Mouse (Mus musculus) layer of hippocampus, adult 2 months (tissue): Measurements from ENCODE around the gene Ifitm2. TPM values are rescaled to one million over a fixed set of nuclear protein-coding genes. Genes with fewer than 3 reads are reported as not detected.

ENCODE experiments used
- DNase-seq, 2 experiments: peaks; one replicate each; pipeline ENCODE4 v3.0.0; 2022; ENCODE audit warnings: low spot score in 2 of 2
- H3K27ac ChIP-seq: fragments of 200-600 bp; 2 replicates; pipeline ENCODE4 v1.8.1; 2022
- H3K4me3 ChIP-seq: fragments of 200-600 bp; 2 replicates; pipeline ENCODE4 v1.8.1; 2022; ENCODE audit warnings: mild to moderate bottlenecking
- CTCF ChIP-seq: fragments of 200-600 bp; conservative IDR thresholded peaks from 2 replicates; pipeline ENCODE4 v1.8.1; 2022; ENCODE audit warnings: antibody characterized with exemption, mild to moderate bottlenecking, moderate library complexity
- long read RNA-seq, 2 experiments: library from polyadenylated mRNA; stranded (forward); transcript quantifications; one replicate each; pipeline ENCODE4 v2.0.0; 2021; ENCODE audit warnings: borderline mapping rate in 2 of 2
- total RNA-seq, 2 experiments: library from RNA; stranded (reverse); gene quantifications; 2 replicates each; pipeline ENCODE4 v1.2.3; 2021

The Ifitm2 gene
- total RNA-seq = 10 to 100 TPM; 13.0 to 16.3 TPM
- long read RNA-seq, experiment 1, transcript Ifitm2-201 (2 exons, 655 nt) = major isoform, 8 of 9 reads
- long read RNA-seq, experiment 1, partial matches to known transcripts = 1 of 9 reads
- long read RNA-seq, experiment 1, other reads (novel, unspliced or antisense) = 0 of 9 reads
- long read RNA-seq, experiment 2, transcript Ifitm2-201 (2 exons, 655 nt) = major isoform, 16 of 17 reads
- long read RNA-seq, experiment 2, partial matches to known transcripts = 0 of 17 reads
- long read RNA-seq, experiment 2, other reads (novel, unspliced or antisense) = 1 of 17 reads

- H3K4me3 ChIP-seq = peak within 1 kb of the TSS; percentile 35
- no peak for TF ChIP-seq CTCF
- DNase-seq = peak in 1 of 2 experiments; percentile 23
- peak within 1 kb of the TSS; percentile 65 for H3K27ac ChIP-seq
These were observed at the start of gene Ifitm2, which contains the start of gene Gm45717 for GRCm38 (mm10) chr7:140955758-140956555. Gene Ifitm2, minus strand, starts transcription at chr7:140955987. Gene Gm45717, minus strand, starts transcription at chr7:140955937.

- H3K4me3 ChIP-seq = no peak overlapping the region
- no peak for TF ChIP-seq CTCF
- DNase-seq = no peak
- H3K27ac ChIP-seq = no peak overlapping the region
These were observed 47.6 kb upstream of the Ifitm2 start for GRCm38 (mm10) chr7:141003248-141004010.

- no peak for TF ChIP-seq CTCF
- Histone ChIP-seq H3K27ac (no peak overlapping the region), H3K4me3 (no peak overlapping the region)
- no peak for DNase-seq
These were observed 45.3 kb upstream of the Ifitm2 start for GRCm38 (mm10) chr7:141000881-141001708.

GRCm38 (mm10) chr7:140998853-140999700 lies 43.3 kb upstream of the Ifitm2 start:
- Histone ChIP-seq H3K4me3 (no peak overlapping the region), H3K27ac (no peak overlapping the region)
- no peak for TF ChIP-seq CTCF
- no peak for DNase-seq

- no peak for TF ChIP-seq CTCF
- Histone ChIP-seq H3K4me3 (no peak overlapping the region), H3K27ac (no peak overlapping the region)
- no peak for DNase-seq
These were observed 42.0 kb upstream of the Ifitm2 start for GRCm38 (mm10) chr7:140997817-140998216.

- Histone ChIP-seq H3K27ac (no peak overlapping the region), H3K4me3 (no peak overlapping the region)
- no peak for DNase-seq
- no peak for TF ChIP-seq CTCF
These were observed 35.4 kb upstream of the Ifitm2 start for GRCm38 (mm10) chr7:140991117-140991689.

GRCm38 (mm10) chr7:140990622-140991021 lies 34.8 kb upstream of the Ifitm2 start:
- Histone ChIP-seq H3K4me3 (no peak overlapping the region), H3K27ac (no peak overlapping the region)
- no peak for DNase-seq
- no peak for TF ChIP-seq CTCF

- TF ChIP-seq CTCF = no peak
- Histone ChIP-seq H3K4me3 (no peak overlapping the region), H3K27ac (no peak overlapping the region)
- no peak for DNase-seq
These were observed 34.4 kb upstream of the Ifitm2 start for GRCm38 (mm10) chr7:140990185-140990584.

GRCm38 (mm10) chr7:140989022-140989421 lies 33.2 kb upstream of the Ifitm2 start:
- no peak overlapping the region for H3K27ac ChIP-seq
- no peak overlapping the region for H3K4me3 ChIP-seq
- no peak for DNase-seq
- TF ChIP-seq CTCF = no peak

GRCm38 (mm10) chr7:140987182-140988138 lies 31.7 kb upstream of the Ifitm2 start:
- Histone ChIP-seq H3K4me3 (no peak overlapping the region), H3K27ac (no peak overlapping the region)
- TF ChIP-seq CTCF = no peak
- peak; percentile 25 to 43 for DNase-seq
